Mouse (Mus musculus): ENCODE measurements around the gene Gart. TPM values are rescaled to one million over a fixed set of nuclear protein-coding genes. Genes with fewer than 3 reads are reported as not detected.

Gart gene
- polyA plus RNA-seq, 1 experiment from 2014 or later, result 113 TPM

GRCm38 (mm10) chr16:91588703-91589102 is 58.0 kb downstream of the Gart start:
- H3K9me3 ChIP-seq (replicated peaks; ENCODE audit: control insufficient read depth, low read length), result no peaks in the 10 kb centered on the region
- no peaks in the 10 kb centered on the region for H3K4me1 ChIP-seq (ENCODE audit: control insufficient read depth, insufficient read depth, low read length)
- ATAC-seq (replicated peaks; ENCODE audit: insufficient number of reproducible peaks, low FRiP score, low TSS enrichment, low read depth) (no peak), DNase-seq (ENCODE audit: low spot score) (no peak)
- no peaks in the 10 kb centered on the region; the same call in 1 of the 2 replicates for H3K36me3 ChIP-seq (replicated peaks; ENCODE audit: control insufficient read depth, insufficient read depth, low read depth, low read length)
- no peak overlapping the region for H3K9ac ChIP-seq (replicated peaks; ENCODE audit: low read length)
- H3K4me3 ChIP-seq (ENCODE audit: low read depth, low read length), result no peak overlapping the region
- no peaks in the 10 kb centered on the region for H3K27me3 ChIP-seq (ENCODE audit: control insufficient read depth, insufficient read depth, low read length)
- WGBS, result 82% methylated on average over 3 of the region's 3 CpGs
- H3K4me2 ChIP-seq (ENCODE audit: low read depth, low read length), result no peak overlapping the region
- H3K27ac ChIP-seq (replicated peaks; ENCODE audit: low read depth, low read length), result no peak overlapping the region

DNA sequence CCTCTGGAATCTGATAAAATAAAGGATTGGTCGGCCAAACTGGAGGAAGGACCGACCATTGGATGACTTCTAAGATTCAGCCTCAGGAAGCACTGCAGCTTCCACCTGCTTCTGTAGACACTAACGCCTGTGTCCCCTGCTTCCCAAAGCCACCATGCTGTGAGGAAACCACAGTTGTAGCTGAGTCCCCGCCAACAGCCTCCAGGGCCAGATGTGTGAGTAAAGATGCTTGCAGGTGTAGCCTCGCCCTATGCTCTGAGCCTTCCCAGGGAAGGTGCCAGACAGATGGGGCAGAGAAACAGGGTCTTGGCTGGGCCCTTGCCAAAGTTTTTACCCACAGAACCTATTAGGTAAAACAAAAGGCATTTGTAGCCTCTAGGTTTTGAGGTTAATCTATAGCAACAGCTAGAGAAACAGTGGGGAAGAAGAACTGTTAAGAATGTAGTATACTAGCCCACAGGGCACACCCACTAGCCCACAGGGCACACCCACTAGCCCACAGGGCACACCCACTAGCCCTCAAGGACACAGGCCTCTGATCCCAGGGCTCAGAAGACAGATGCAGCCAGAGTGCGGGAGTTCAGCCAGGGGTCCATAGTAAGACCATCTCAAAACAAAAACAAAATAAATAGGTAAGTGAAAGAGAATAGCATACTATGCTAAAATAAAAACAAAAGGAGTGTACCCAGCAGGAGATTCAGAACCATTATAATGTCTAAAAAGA is 58.9 kb downstream of the Gart start:
- Histone ChIP-seq H3K9me3 (replicated peaks; ENCODE audit: control insufficient read depth, low read length) (no peaks in the 10 kb centered on the region), H3K4me3 (ENCODE audit: low read depth, low read length) (no peak overlapping the region), H3K4me2 (ENCODE audit: low read depth, low read length) (no peak overlapping the region), H3K27ac (replicated peaks; ENCODE audit: low read depth, low read length) (no peak overlapping the region), H3K27me3 (ENCODE audit: control insufficient read depth, insufficient read depth, low read length) (no peaks in the 10 kb centered on the region), H3K36me3 (replicated peaks; ENCODE audit: control insufficient read depth, insufficient read depth, low read depth, low read length) (no peaks in the 10 kb centered on the region; the same call in 1 of the 2 replicates), H3K9ac (replicated peaks; ENCODE audit: low read length) (no peak overlapping the region), H3K4me1 (ENCODE audit: control insufficient read depth, insufficient read depth, low read length) (no peaks in the 10 kb centered on the region)
- ATAC-seq (replicated peaks; ENCODE audit: insufficient number of reproducible peaks, low FRiP score, low TSS enrichment, low read depth) (no peak), DNase-seq (ENCODE audit: low spot score) (no peak)
- WGBS, result 67% methylated on average over 6 of the region's 6 CpGs

- H3K4me2 ChIP-seq (ENCODE audit: low read depth, low read length), result no peak overlapping the region
- H3K9ac ChIP-seq (replicated peaks; ENCODE audit: low read length), result no peak overlapping the region
- no peak for DNase-seq (ENCODE audit: low spot score)
- H3K4me3 ChIP-seq (ENCODE audit: low read depth, low read length), result no peak overlapping the region
- H3K36me3 ChIP-seq (replicated peaks; ENCODE audit: control insufficient read depth, insufficient read depth, low read depth, low read length), result no peaks in the 10 kb centered on the region; the same call in 1 of the 2 replicates
- H3K27me3 ChIP-seq (ENCODE audit: control insufficient read depth, insufficient read depth, low read length), result no peaks in the 10 kb centered on the region
- no peaks in the 10 kb centered on the region for H3K9me3 ChIP-seq (replicated peaks; ENCODE audit: control insufficient read depth, low read length)
- H3K27ac ChIP-seq (replicated peaks; ENCODE audit: low read depth, low read length), result no peak overlapping the region
- no peak for ATAC-seq (replicated peaks; ENCODE audit: insufficient number of reproducible peaks, low FRiP score, low TSS enrichment, low read depth)
- H3K4me1 ChIP-seq (ENCODE audit: control insufficient read depth, insufficient read depth, low read length), result no peaks in the 10 kb centered on the region
- 89% methylated on average over 6 of the region's 6 CpGs for WGBS
Observed at GRCm38 (mm10) chr16:91586244-91586643, 60.5 kb downstream of the Gart start.

- 90% methylated on average over 5 of the region's 5 CpGs for WGBS
- Histone ChIP-seq H3K9ac (replicated peaks; ENCODE audit: low read length) (no peak overlapping the region), H3K36me3 (replicated peaks; ENCODE audit: control insufficient read depth, insufficient read depth, low read depth, low read length) (no peaks in the 10 kb centered on the region; the same call in none of the 2 replicates), H3K27ac (replicated peaks; ENCODE audit: low read depth, low read length) (no peak overlapping the region), H3K4me3 (ENCODE audit: low read depth, low read length) (no peak overlapping the region), H3K27me3 (ENCODE audit: control insufficient read depth, insufficient read depth, low read length) (no peaks in the 10 kb centered on the region), H3K9me3 (replicated peaks; ENCODE audit: control insufficient read depth, low read length) (no peaks in the 10 kb centered on the region), H3K4me1 (ENCODE audit: control insufficient read depth, insufficient read depth, low read length) (no peaks in the 10 kb centered on the region), H3K4me2 (ENCODE audit: low read depth, low read length) (no peak overlapping the region)
- DNase-seq (ENCODE audit: low spot score), result no peak
- ATAC-seq (replicated peaks; ENCODE audit: insufficient number of reproducible peaks, low FRiP score, low TSS enrichment, low read depth), result no peak
Observed at GRCm38 (mm10) chr16:91585617-91586016, 61.1 kb downstream of the Gart start.

- Histone ChIP-seq H3K27me3 (ENCODE audit: control insufficient read depth, insufficient read depth, low read length) (no peaks in the 10 kb centered on the region), H3K9me3 (replicated peaks; ENCODE audit: control insufficient read depth, low read length) (no peaks in the 10 kb centered on the region), H3K4me1 (ENCODE audit: control insufficient read depth, insufficient read depth, low read length) (no peaks in the 10 kb centered on the region), H3K4me2 (ENCODE audit: low read depth, low read length) (no peak overlapping the region), H3K36me3 (replicated peaks; ENCODE audit: control insufficient read depth, insufficient read depth, low read depth, low read length) (no peaks in the 10 kb centered on the region; the same call in none of the 2 replicates), H3K4me3 (ENCODE audit: low read depth, low read length) (no peak overlapping the region), H3K9ac (replicated peaks; ENCODE audit: low read length) (no peak overlapping the region), H3K27ac (replicated peaks; ENCODE audit: low read depth, low read length) (no peak overlapping the region)
- WGBS, result 58% methylated on average over 2 of the region's 2 CpGs
- ATAC-seq (replicated peaks; ENCODE audit: insufficient number of reproducible peaks, low FRiP score, low TSS enrichment, low read depth) (no peak), DNase-seq (ENCODE audit: low spot score) (peak; percentile 66)
Observed at GRCm38 (mm10) chr16:91582307-91582706, 64.4 kb downstream of the Gart start.

- Histone ChIP-seq H3K4me1 (ENCODE audit: control insufficient read depth, insufficient read depth, low read length) (no peaks in the 10 kb centered on the region), H3K36me3 (replicated peaks; ENCODE audit: control insufficient read depth, insufficient read depth, low read depth, low read length) (no peaks in the 10 kb centered on the region; the same call in 1 of the 2 replicates), H3K27ac (replicated peaks; ENCODE audit: low read depth, low read length) (no peak overlapping the region), H3K9me3 (replicated peaks; ENCODE audit: control insufficient read depth, low read length) (no peaks in the 10 kb centered on the region), H3K4me3 (ENCODE audit: low read depth, low read length) (no peak overlapping the region), H3K27me3 (ENCODE audit: control insufficient read depth, insufficient read depth, low read length) (no peaks in the 10 kb centered on the region), H3K4me2 (ENCODE audit: low read depth, low read length) (no peak overlapping the region), H3K9ac (replicated peaks; ENCODE audit: low read length) (no peak overlapping the region)
- WGBS, result 82% methylated on average over 14 of the region's 14 CpGs
- ATAC-seq (replicated peaks; ENCODE audit: insufficient number of reproducible peaks, low FRiP score, low TSS enrichment, low read depth) (no peak), DNase-seq (ENCODE audit: low spot score) (no peak)
Observed at GRCm38 (mm10) chr16:91578980-91579720, 67.6 kb downstream of the Gart start.

- H3K4me3 ChIP-seq (ENCODE audit: low read depth, low read length), result no peak overlapping the region
- ATAC-seq (replicated peaks; ENCODE audit: insufficient number of reproducible peaks, low FRiP score, low TSS enrichment, low read depth) (no peak), DNase-seq (ENCODE audit: low spot score) (no peak)
- no peak overlapping the region for H3K27ac ChIP-seq (replicated peaks; ENCODE audit: low read depth, low read length)
- H3K36me3 ChIP-seq (replicated peaks; ENCODE audit: control insufficient read depth, insufficient read depth, low read depth, low read length), result no peaks in the 10 kb centered on the region
- H3K4me2 ChIP-seq (ENCODE audit: low read depth, low read length), result no peak overlapping the region
- H3K9ac ChIP-seq (replicated peaks; ENCODE audit: low read length), result no peak overlapping the region
- no peaks in the 10 kb centered on the region for H3K4me1 ChIP-seq (ENCODE audit: control insufficient read depth, insufficient read depth, low read length)
- 70% methylated on average over 13 of the region's 13 CpGs for WGBS
- no peaks in the 10 kb centered on the region for H3K9me3 ChIP-seq (replicated peaks; ENCODE audit: control insufficient read depth, low read length)
- no peaks in the 10 kb centered on the region for H3K27me3 ChIP-seq (ENCODE audit: control insufficient read depth, insufficient read depth, low read length)
Observed at GRCm38 (mm10) chr16:91575151-91575550, 71.6 kb downstream of the Gart start.
